Mouse (Mus musculus): ENCODE results near the gene Klc1.

The Klc1 gene

GRCm38 (mm10) chr12:111741338-111741737, 17.3 kb upstream of the Klc1 start:
- peak; percentile 69 for DNase-seq (ENCODE audit: extremely low read depth, insufficient read length, low spot score)

GRCm38 (mm10) chr12:111743419-111743818, 15.2 kb upstream of the Klc1 start:
- no peak for DNase-seq (ENCODE audit: extremely low read depth, insufficient read length, low spot score)

GRCm38 (mm10) chr12:111743981-111744423, 14.6 kb upstream of the Klc1 start:
- DNase-seq (ENCODE audit: extremely low read depth, insufficient read length, low spot score), result no peak

GRCm38 (mm10) chr12:111745274-111745673, 13.4 kb upstream of the Klc1 start:
- no peak for DNase-seq (ENCODE audit: extremely low read depth, insufficient read length, low spot score)

- peak; percentile 36 for DNase-seq (ENCODE audit: extremely low read depth, insufficient read length, low spot score)
Observed at GRCm38 (mm10) chr12:111746091-111746490, 12.6 kb upstream of the Klc1 start.

- no peak for DNase-seq (ENCODE audit: extremely low read depth, insufficient read length, low spot score)
Observed at GRCm38 (mm10) chr12:111747421-111747820, 11.2 kb upstream of the Klc1 start.

- no peak for DNase-seq (ENCODE audit: extremely low read depth, insufficient read length, low spot score)
Observed at GRCm38 (mm10) chr12:111750739-111751138, 7.9 kb upstream of the Klc1 start.

- DNase-seq (ENCODE audit: extremely low read depth, insufficient read length, low spot score), result peak; percentile 60
Observed at GRCm38 (mm10) chr12:111752491-111752890, 6.2 kb upstream of the Klc1 start.

GRCm38 (mm10) chr12:111753347-111753746, 5.3 kb upstream of the Klc1 start:
- DNase-seq (ENCODE audit: extremely low read depth, insufficient read length, low spot score), result peak; percentile 71

- no peak for DNase-seq (ENCODE audit: extremely low read depth, insufficient read length, low spot score)
Observed at GRCm38 (mm10) chr12:111754710-111755109, 3.9 kb upstream of the Klc1 start.

GRCm38 (mm10) chr12:111755231-111755630, 3.4 kb upstream of the Klc1 start:
- no peak for DNase-seq (ENCODE audit: extremely low read depth, insufficient read length, low spot score)

- DNase-seq (ENCODE audit: extremely low read depth, insufficient read length, low spot score), result no peak
Observed at GRCm38 (mm10) chr12:111756082-111756697, 2.5 kb upstream of the Klc1 start.

- DNase-seq (ENCODE audit: extremely low read depth, insufficient read length, low spot score), result peak; percentile 44
Observed at GRCm38 (mm10) chr12:111756698-111757082, 2.0 kb upstream of the Klc1 start.

GRCm38 (mm10) chr12:111757561-111758325, 906 bp upstream of the Klc1 start:
- DNase-seq (ENCODE audit: extremely low read depth, insufficient read length, low spot score), result no peak

GRCm38 (mm10) chr12:111759176-111760061, 770 bp downstream of the Klc1 start:
- DNase-seq (ENCODE audit: extremely low read depth, insufficient read length, low spot score), result peak; percentile 79

GRCm38 (mm10) chr12:111760306-111760908, 1.8 kb downstream of the Klc1 start:
- no peak for DNase-seq (ENCODE audit: extremely low read depth, insufficient read length, low spot score)

GRCm38 (mm10) chr12:111762620-111763280, 4.1 kb downstream of the Klc1 start:
- no peak for DNase-seq (ENCODE audit: extremely low read depth, insufficient read length, low spot score)

GRCm38 (mm10) chr12:111766313-111767236, 7.9 kb downstream of the Klc1 start:
- DNase-seq (ENCODE audit: extremely low read depth, insufficient read length, low spot score), result no peak

GRCm38 (mm10) chr12:111768322-111768928, 9.8 kb downstream of the Klc1 start:
- no peak for DNase-seq (ENCODE audit: extremely low read depth, insufficient read length, low spot score)

Data from 3134 (cell line).